Mouse (Mus musculus): Measurements from ENCODE around the gene Dab1. TPM values are rescaled to one million over a fixed set of nuclear protein-coding genes. Genes with fewer than 3 reads are reported as not detected.

The Dab1 gene
- polyA plus RNA-seq, 1 experiment from 2014 or later: 14.3 TPM

DNA sequence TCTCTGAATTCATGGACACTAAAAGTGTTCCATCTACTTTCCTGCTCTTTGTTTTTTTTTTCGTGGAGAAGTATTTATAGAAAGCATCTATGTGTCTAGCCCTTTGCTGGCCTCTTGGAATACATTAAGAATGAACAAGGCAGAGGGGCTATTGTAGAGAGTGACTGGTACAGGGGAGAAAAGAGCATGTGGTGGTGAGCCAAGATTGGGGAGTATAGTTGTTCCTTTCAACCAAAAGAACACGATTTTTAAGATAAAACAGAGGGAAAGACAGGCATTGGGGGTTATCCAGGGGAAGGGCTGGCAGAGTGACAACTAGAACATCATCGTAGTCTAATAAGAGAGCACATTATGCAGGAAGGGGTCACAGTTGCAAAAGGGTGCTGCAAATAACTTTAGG lies 713.2 kb downstream of the Dab1 start:
- Histone ChIP-seq H3K36me3 (no peaks in the 10 kb centered on the region), H3K9me3 (replicated peaks) (no peaks in the 10 kb centered on the region), H3K9ac (no peak overlapping the region), H3K4me3 (replicated peaks) (no peak overlapping the region), H3K4me1 (no peaks in the 10 kb centered on the region), H3K27me3 (no peaks in the 10 kb centered on the region), H3K27ac (replicated peaks) (no peak overlapping the region), H3K4me2 (replicated peaks) (no peak overlapping the region)
- WGBS: 53% methylated on average over 3 of the region's 3 CpGs
- ATAC-seq (ENCODE audit: insufficient number of reproducible peaks, low FRiP score, low TSS enrichment, low read depth): no peak

DNA sequence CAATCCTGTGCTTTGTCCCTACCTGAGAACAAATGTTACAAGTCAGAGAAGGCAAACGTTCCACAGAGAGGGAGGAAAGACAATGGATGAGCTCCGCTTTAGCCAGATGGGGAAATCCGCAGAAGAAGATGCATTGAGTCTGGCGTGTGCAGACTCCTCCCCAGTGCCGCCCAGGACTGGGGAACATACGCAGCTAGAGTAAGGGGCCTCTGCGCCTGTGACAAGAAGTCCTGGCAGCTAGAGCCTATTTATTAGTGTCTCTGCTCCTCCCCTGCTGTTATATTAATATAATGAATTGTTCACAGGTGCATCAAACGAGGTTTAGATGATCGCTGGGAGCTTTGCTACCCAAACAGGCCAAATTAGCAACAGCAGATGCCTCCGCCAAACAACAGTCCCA lies 718.1 kb downstream of the Dab1 start:
- H3K4me2 ChIP-seq (replicated peaks): no peak overlapping the region
- no peak overlapping the region for H3K4me3 ChIP-seq (replicated peaks)
- H3K9me3 ChIP-seq (replicated peaks): no peaks in the 10 kb centered on the region
- ATAC-seq (ENCODE audit: insufficient number of reproducible peaks, low FRiP score, low TSS enrichment, low read depth): no peak
- no peaks in the 10 kb centered on the region for H3K4me1 ChIP-seq
- H3K36me3 ChIP-seq: no peaks in the 10 kb centered on the region
- no peaks in the 10 kb centered on the region for H3K27me3 ChIP-seq
- WGBS: 81% methylated on average over 10 of the region's 10 CpGs
- H3K27ac ChIP-seq (replicated peaks): no peak overlapping the region
- H3K9ac ChIP-seq: no peak overlapping the region

DNA sequence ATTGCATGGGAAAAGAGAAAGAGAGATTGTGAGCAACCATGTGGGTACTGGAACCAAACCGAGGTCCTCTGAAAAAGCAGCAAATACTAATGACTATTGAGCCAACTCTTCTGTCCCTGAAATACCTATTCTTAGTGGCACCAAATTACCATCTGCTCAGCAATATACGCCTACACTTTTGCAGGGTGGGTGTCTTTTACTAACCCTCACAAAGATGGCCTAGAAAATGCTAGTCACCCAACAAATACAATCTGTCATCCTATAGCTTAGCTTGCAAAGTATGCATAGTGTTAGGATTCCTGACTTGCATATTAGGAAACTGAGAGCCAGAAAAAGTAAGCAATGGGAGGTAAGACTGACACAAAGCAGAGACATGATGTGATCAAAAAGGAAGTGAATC lies 719.2 kb downstream of the Dab1 start:
- H3K27me3 ChIP-seq: no peaks in the 10 kb centered on the region
- H3K9me3 ChIP-seq (replicated peaks): no peaks in the 10 kb centered on the region
- H3K4me1 ChIP-seq: no peaks in the 10 kb centered on the region
- H3K9ac ChIP-seq: no peak overlapping the region
- ATAC-seq (ENCODE audit: insufficient number of reproducible peaks, low FRiP score, low TSS enrichment, low read depth): no peak
- H3K36me3 ChIP-seq: no peaks in the 10 kb centered on the region
- H3K4me2 ChIP-seq (replicated peaks): no peak overlapping the region
- H3K4me3 ChIP-seq (replicated peaks): no peak overlapping the region
- H3K27ac ChIP-seq (replicated peaks): no peak overlapping the region
- WGBS: 95% methylated on average over 2 of the region's 2 CpGs

DNA sequence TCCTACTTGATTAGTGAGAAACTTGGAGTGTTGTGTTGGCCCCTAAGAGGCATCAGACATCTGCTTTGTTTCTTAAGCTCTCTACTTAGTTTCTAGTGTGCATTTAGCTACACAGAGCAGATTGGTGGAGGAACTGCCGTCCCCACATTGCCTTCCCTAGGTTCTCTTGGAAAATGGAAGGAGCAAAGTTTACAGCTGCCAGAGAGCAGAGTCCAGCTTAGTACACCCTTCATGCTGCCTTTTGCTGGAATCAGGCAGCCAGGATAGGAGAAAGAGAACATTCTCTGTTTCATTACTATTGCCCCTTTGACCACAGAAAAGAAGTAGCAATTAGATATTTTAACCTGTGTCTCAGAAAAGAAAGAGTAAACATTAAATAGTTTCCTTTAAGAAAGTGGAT lies 742.2 kb downstream of the Dab1 start:
- no peak for ATAC-seq (ENCODE audit: insufficient number of reproducible peaks, low FRiP score, low TSS enrichment, low read depth)
- Histone ChIP-seq H3K4me1 (no peaks in the 10 kb centered on the region), H3K36me3 (no peaks in the 10 kb centered on the region), H3K9ac (no peak overlapping the region), H3K9me3 (replicated peaks) (no peaks in the 10 kb centered on the region), H3K4me3 (replicated peaks) (no peak overlapping the region), H3K4me2 (replicated peaks) (no peak overlapping the region), H3K27ac (replicated peaks) (no peak overlapping the region), H3K27me3 (peaks cover 24% of the 10 kb centered on the region)
- WGBS: 74% methylated on average over 1 of the region's 1 CpGs

DNA sequence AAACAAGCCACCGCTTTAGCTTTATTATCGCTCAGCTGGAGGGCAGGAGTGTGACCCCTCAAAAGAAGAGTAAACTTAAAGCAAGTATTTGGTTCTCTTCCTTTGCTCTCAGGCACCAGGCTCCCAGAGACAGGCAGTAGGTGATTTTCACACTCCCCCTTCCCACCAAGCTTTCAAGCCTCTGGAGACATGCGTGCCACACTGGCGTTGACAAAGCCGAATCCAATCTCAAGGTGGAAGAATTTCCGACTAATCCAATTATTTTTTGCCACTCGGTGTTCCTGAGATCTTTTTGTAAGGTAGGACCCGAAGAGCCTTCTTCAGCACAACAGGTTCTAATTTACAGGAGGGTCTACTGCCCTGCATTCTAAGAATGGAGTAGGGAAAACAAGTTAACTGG lies 747.3 kb downstream of the Dab1 start:
- Histone ChIP-seq H3K4me1 (peaks cover 20% of the 10 kb centered on the region), H3K27me3 (peaks cover 71% of the 10 kb centered on the region), H3K4me3 (replicated peaks) (peak overlapping the region; percentile 66), H3K9me3 (replicated peaks) (no peaks in the 10 kb centered on the region), H3K36me3 (no peaks in the 10 kb centered on the region), H3K4me2 (replicated peaks) (peak overlapping the region; percentile 93), H3K27ac (replicated peaks) (no peak overlapping the region), H3K9ac (no peak overlapping the region)
- ATAC-seq (ENCODE audit: insufficient number of reproducible peaks, low FRiP score, low TSS enrichment, low read depth): no peak
- 7% methylated on average over 8 of the region's 8 CpGs for WGBS

DNA sequence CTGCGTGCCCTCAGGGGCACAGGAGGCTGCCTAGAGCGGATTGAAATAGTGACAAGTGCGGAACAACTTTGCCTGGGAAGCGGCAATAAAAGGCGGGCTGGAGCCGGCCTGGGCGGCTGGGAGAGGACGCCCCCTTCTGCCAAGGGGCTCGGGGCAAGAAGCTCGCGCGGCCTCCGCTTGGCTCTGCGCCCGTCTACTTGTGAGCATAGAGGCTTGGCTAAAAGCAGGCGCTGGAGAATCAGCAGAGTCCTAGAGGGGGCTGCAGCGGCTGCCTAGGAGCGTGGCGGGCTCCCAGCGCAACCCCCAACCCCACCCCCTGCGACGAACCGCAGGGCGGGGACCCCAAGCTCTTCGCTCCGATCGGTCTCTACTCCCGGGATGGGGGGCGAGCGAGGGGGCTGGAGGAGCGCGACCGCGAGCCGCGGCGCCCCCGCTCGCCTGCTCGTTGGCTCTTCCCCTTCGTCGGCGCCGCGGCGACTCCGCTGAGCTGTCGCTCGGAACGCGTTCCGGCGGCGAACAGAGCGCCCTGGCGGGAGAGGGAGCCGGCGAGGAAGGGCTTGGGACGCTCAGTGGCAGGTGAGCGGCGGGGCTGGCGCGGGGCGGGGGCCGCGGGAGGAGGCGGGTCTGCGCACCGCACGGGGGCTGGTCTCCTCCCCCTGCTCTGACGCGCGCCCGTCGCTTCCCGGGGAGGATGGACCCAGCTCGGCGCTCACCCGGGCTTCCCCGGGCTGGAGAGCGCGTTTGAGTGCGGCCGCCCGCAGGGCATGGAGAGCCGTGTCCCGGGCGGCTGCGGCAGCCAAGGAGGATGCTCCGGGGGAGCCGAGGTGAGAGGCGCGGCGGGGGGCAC lies 748.0 kb downstream of the Dab1 start:
- peaks cover 71% of the 10 kb centered on the region for H3K27me3 ChIP-seq
- H3K27ac ChIP-seq (replicated peaks): peak overlapping the region; percentile 17; the same call in 1 of the 2 replicates
- no peaks in the 10 kb centered on the region for H3K9me3 ChIP-seq (replicated peaks)
- H3K9ac ChIP-seq: peak overlapping the region; percentile 18
- H3K4me3 ChIP-seq (replicated peaks): peak overlapping the region; percentile 66
- ATAC-seq (ENCODE audit: insufficient number of reproducible peaks, low FRiP score, low TSS enrichment, low read depth): peak; percentile 83
- H3K4me2 ChIP-seq (replicated peaks): peak overlapping the region; percentile 93
- WGBS: under 1% methylated on average over 78 of the region's 94 CpGs
- no peaks in the 10 kb centered on the region for H3K36me3 ChIP-seq
- H3K4me1 ChIP-seq: peaks cover 20% of the 10 kb centered on the region

DNA sequence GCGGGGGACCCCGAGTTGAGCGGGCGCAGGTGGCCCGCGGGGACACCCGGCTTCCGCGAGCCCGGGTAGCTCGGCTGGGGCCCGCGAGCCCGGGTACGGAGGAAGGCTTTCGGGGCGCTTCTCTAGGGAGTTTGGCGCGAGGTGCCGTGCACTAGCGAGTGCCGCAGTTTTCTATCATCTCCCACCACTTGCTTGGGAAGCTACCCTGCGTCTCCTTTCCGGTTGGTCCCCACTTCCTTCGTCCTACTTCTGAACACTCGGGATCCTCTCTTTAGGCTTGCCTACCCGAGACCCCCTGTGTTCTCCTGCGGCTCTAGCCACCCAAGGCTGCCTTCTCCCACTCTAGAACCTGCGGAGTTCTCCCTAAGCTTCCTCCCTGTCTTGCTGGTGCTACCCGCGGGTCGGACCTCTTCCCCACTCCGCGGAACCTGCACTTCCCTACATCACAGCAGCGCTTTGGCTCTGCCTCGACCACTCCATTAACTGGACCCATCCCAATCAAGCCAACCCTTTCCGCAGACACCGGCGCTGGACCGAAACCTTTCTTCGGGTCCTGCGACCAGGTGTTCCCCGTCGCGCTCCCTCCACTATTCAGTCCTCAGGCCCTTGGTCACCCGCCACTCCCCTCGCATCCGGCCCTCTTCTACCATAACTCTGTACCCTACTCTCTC lies 748.7 kb downstream of the Dab1 start:
- under 1% methylated on average over 48 of the region's 48 CpGs for WGBS
- H3K4me3 ChIP-seq (replicated peaks): peak overlapping the region; percentile 66
- H3K9me3 ChIP-seq (replicated peaks): no peaks in the 10 kb centered on the region
- peaks cover 71% of the 10 kb centered on the region for H3K27me3 ChIP-seq
- H3K4me2 ChIP-seq (replicated peaks): peak overlapping the region; percentile 93
- H3K4me1 ChIP-seq: peaks cover 20% of the 10 kb centered on the region
- peak overlapping the region; percentile 18 for H3K9ac ChIP-seq
- no peaks in the 10 kb centered on the region for H3K36me3 ChIP-seq
- peak overlapping the region; percentile 17; the same call in 1 of the 2 replicates for H3K27ac ChIP-seq (replicated peaks)
- peak; percentile 40; the same call in 1 of the 2 replicates for ATAC-seq (ENCODE audit: insufficient number of reproducible peaks, low FRiP score, low TSS enrichment, low read depth)

DNA sequence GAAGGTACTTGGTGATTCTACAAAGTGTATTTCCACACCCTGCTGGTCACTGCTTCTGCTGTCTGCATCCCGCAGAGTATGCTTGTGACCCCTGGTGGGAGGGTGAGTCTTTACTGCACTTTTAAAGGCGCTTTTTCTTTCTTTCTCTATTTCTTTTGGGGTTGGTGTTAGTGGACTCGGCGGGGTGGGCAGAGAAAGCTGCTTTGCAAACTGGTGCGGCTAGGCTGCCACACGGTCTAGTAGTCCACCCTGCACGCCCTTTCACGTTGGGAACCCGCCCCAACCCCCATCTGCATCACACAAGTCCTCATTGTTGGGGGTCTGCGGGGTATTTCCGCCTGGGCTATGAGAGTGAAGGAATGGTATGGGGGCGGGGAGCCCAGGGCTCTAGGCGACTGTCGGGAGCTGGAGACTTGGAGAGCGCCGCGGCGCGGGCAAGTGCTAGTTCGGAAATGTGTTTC lies 749.4 kb downstream of the Dab1 start:
- peak overlapping the region; percentile 93 for H3K4me2 ChIP-seq (replicated peaks)
- H3K4me1 ChIP-seq: peaks cover 20% of the 10 kb centered on the region
- no peak overlapping the region for H3K27ac ChIP-seq (replicated peaks)
- ATAC-seq (ENCODE audit: insufficient number of reproducible peaks, low FRiP score, low TSS enrichment, low read depth): no peak
- peaks cover 67% of the 10 kb centered on the region for H3K27me3 ChIP-seq
- no peaks in the 10 kb centered on the region for H3K36me3 ChIP-seq
- WGBS: under 1% methylated on average over 20 of the region's 20 CpGs
- no peaks in the 10 kb centered on the region for H3K9me3 ChIP-seq (replicated peaks)
- H3K9ac ChIP-seq: no peak overlapping the region
- peak overlapping the region; percentile 66 for H3K4me3 ChIP-seq (replicated peaks)

DNA sequence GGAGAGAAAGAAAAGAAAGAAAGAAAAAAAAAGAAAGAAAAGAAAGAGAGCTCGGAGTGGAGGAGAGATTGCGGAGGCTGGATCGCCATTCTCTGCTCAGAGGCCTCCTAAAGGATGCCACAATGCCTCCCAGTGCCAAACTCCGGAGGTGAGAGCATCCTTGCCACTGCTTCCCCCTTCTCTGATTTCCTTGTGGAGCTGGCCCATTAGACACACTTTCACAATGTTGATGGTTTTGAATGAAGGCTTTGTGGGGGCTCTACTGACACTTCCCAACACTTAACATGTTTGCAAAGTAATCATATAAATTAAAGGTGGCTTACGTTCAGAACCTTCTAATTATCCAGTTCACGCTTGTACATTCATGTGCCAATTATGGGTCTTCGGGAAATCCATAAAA lies 749.9 kb downstream of the Dab1 start:
- Histone ChIP-seq H3K36me3 (no peaks in the 10 kb centered on the region), H3K9ac (no peak overlapping the region), H3K9me3 (replicated peaks) (no peaks in the 10 kb centered on the region), H3K27me3 (peaks cover 66% of the 10 kb centered on the region), H3K4me2 (replicated peaks) (peak overlapping the region; percentile 93), H3K4me3 (replicated peaks) (peak overlapping the region; percentile 66), H3K27ac (replicated peaks) (no peak overlapping the region), H3K4me1 (peaks cover 20% of the 10 kb centered on the region)
- no peak for ATAC-seq (ENCODE audit: insufficient number of reproducible peaks, low FRiP score, low TSS enrichment, low read depth)
- 8% methylated on average over 7 of the region's 7 CpGs for WGBS

DNA sequence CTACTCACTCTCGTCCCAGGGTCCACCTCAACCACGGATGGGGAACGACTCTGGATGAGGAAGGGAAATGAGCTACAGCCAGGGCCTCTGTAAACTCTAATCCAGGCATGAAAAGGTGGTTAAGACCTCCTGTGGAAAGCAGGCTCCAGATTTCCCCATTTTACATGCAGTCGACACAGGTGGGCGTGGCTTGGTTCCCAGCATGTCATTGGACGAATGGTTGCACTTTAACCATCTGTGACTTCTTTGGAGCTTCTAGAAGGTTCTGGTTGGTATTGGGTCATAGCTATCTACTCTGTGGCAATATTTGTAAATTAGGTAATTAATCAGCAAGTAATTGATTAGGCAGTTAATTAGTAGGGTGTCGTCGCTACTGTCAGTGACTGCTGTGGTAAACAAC lies 752.0 kb downstream of the Dab1 start:
- Histone ChIP-seq H3K27ac (replicated peaks) (no peak overlapping the region), H3K4me2 (replicated peaks) (no peak overlapping the region), H3K9ac (no peak overlapping the region), H3K4me3 (replicated peaks) (no peak overlapping the region), H3K9me3 (replicated peaks) (no peaks in the 10 kb centered on the region), H3K4me1 (peaks cover 20% of the 10 kb centered on the region), H3K36me3 (no peaks in the 10 kb centered on the region), H3K27me3 (peaks cover 48% of the 10 kb centered on the region)
- ATAC-seq (ENCODE audit: insufficient number of reproducible peaks, low FRiP score, low TSS enrichment, low read depth): no peak
- WGBS: 80% methylated on average over 8 of the region's 8 CpGs

DNA sequence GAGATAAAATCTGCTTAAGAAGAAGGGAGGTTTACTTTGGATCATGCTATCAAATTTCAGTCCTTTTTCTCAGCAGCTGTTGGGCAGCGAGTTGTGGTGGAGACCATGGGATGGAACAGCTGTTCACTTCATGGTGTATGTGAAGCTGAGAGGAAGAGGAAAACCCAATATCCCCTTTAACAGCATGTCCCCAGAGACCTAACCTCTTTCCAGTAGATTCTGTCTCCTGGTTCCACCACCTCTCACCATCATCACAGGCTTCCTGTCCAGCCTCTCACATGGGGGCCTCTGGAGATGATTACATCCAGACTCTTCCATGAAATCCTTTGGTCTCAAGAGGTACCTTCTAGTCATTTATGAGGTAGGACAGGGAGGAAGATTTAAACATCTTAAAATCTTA lies 755.0 kb downstream of the Dab1 start:
- Histone ChIP-seq H3K9me3 (replicated peaks) (no peaks in the 10 kb centered on the region), H3K9ac (no peak overlapping the region), H3K4me1 (no peaks in the 10 kb centered on the region; the same call in 1 of the 2 replicates), H3K4me2 (replicated peaks) (no peak overlapping the region), H3K36me3 (no peaks in the 10 kb centered on the region), H3K27ac (replicated peaks) (no peak overlapping the region), H3K4me3 (replicated peaks) (no peak overlapping the region), H3K27me3 (peaks cover 19% of the 10 kb centered on the region)
- no peak for ATAC-seq (ENCODE audit: insufficient number of reproducible peaks, low FRiP score, low TSS enrichment, low read depth)
- WGBS: 58% methylated on average over 1 of the region's 1 CpGs
